Mouse (Mus musculus): Measurements from ENCODE around the gene Nsrp1. TPM values are rescaled to one million over a fixed set of nuclear protein-coding genes. Genes with fewer than 3 reads are reported as not detected.

Gene Nsrp1
- polyA plus RNA-seq, 1 experiment = 7.0 TPM

DNA sequence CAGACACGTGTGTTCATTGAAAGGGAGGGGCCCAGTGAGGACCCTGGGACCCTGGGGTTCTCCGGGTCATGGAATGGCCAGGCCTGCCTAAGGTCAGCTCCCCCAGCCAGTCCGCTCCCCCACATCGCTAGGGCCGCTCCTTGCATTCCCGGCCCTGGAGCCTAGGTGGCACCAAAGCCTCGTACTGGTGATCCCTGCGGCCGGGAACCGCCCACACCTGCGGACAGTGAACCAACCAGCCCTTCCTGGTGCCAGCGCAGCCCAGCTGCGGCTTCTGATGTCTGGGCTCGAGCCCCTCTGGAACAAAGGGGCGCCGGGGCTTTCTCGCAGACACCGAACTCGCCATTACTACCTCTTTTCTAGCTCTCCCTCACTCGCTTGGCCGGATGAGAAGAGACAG, 80.9 kb downstream of the Nsrp1 start:
- Histone ChIP-seq H3K4me1 (peaks cover 79% of the 10 kb centered on the region), H3K4me3 (replicated peaks) (peak overlapping the region; percentile 95), H3K36me3 (replicated peaks; ENCODE audit: low read length) (peaks cover 30% of the 10 kb centered on the region), H3K27me3 (replicated peaks) (peaks cover 4% of the 10 kb centered on the region), H3K9me3 (no peaks in the 10 kb centered on the region)
- TF ChIP-seq FLI1 (IDR thresholded peaks at IDR 0.05; ENCODE audit: low read length) = no peak
- TF ChIP-seq GATA1 (IDR thresholded peaks at IDR 0.05; ENCODE audit: borderline replicate concordance, low read length) = no peak

DNA sequence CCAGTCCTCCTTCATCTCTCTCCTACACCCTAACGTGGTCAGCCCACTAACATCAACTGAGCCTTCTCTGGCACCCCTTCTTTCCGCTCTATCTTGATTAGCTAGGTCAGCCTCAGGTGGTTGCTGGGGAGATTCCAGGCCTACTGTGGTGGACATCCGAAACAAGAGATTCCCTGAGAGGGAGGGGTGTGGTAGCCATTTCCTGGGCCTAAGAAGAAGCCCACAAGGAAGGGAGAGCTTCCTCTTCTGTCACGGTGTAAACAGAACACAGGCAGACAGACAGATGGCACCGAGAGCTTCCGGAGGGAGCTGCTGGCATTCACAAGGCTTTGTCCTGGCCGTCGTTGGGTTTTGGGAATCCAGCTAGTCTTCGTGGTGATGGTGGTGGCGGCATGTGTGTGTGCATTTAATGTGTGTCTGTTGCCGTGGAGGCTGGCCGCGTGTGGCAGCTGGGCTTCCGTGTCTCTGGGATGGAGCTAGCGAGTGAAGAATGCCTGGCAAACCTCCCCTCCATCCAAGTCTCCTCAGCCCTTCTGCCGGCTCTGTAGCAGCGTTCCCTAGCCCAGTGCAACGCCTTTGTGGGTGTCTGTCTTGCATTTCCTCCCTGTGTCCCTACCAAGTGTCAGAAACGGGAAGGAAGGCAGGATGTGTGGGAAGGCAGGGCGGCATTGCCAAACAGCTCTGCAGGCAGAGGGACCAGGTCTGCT, 82.1 kb downstream of the Nsrp1 start:
- H3K27me3 ChIP-seq (replicated peaks) = peaks cover 4% of the 10 kb centered on the region
- TF ChIP-seq GATA1 (IDR thresholded peaks at IDR 0.05; ENCODE audit: borderline replicate concordance, low read length) (no peak), FLI1 (IDR thresholded peaks at IDR 0.05; ENCODE audit: low read length) (no peak)
- no peaks in the 10 kb centered on the region for H3K9me3 ChIP-seq
- peaks cover 79% of the 10 kb centered on the region for H3K4me1 ChIP-seq
- peaks cover 18% of the 10 kb centered on the region for H3K36me3 ChIP-seq (replicated peaks; ENCODE audit: low read length)
- peak overlapping the region; percentile 95 for H3K4me3 ChIP-seq (replicated peaks)

Other genes with a start within 250 kb of the Nsrp1 start
- gene Cpd, start 231.4 kb downstream of the Nsrp1 start, polyA plus RNA-seq (2012; ENCODE audit: insufficient read depth, low replicate concordance) = 0.40 and 1.0 TPM in 2 replicates
- not detected in 2 replicates for gene Tmigd1, start 176.3 kb downstream of the Nsrp1 start, polyA plus RNA-seq (2012; ENCODE audit: insufficient read depth, low replicate concordance)
- gene Blmh, start 153.6 kb downstream of the Nsrp1 start, polyA plus RNA-seq (2012; ENCODE audit: insufficient read depth, low replicate concordance) = 4.6 and 31.1 TPM in 2 replicates
- gene Slc6a4, start 79.8 kb downstream of the Nsrp1 start, polyA plus RNA-seq (2012; ENCODE audit: insufficient read depth, low replicate concordance) = 92.6 and 133 TPM in 2 replicates
- gene Efcab5, start 110.5 kb upstream of the Nsrp1 start, polyA plus RNA-seq (2012; ENCODE audit: insufficient read depth, low replicate concordance) = 0.08 TPM in 1 of 2 replicates, not detected in the other
- 12.1 and 33.4 TPM in 2 replicates for gene Ssh2, start 137.9 kb upstream of the Nsrp1 start, polyA plus RNA-seq (2012; ENCODE audit: insufficient read depth, low replicate concordance)